Mouse (Mus musculus): ENCODE results near the gene Lysmd1. TPM values are rescaled to one million over a fixed set of nuclear protein-coding genes. Genes with fewer than 3 reads are reported as not detected.

Lysmd1 gene
- polyA plus RNA-seq, 1 experiment from 2014 or later = 10.9 TPM

- Histone ChIP-seq H3K36me3 (ENCODE audit: control insufficient read depth, insufficient read depth, low read length) (peaks cover 42% of the 10 kb centered on the region), H3K4me2 (replicated peaks; ENCODE audit: low read depth, low read length) (no peak overlapping the region), H3K4me1 (ENCODE audit: control insufficient read depth, insufficient read depth, low read length) (no peaks in the 10 kb centered on the region), H3K27ac (ENCODE audit: low read length) (no peak overlapping the region), H3K4me3 (ENCODE audit: low read depth, low read length) (no peak overlapping the region), H3K27me3 (ENCODE audit: control insufficient read depth, insufficient read depth, low read length) (no peaks in the 10 kb centered on the region), H3K9me3 (ENCODE audit: control insufficient read depth, low read depth, low read length) (no peaks in the 10 kb centered on the region), H3K9ac (replicated peaks; ENCODE audit: low read depth, low read length) (no peak overlapping the region)
- no peak for ATAC-seq (ENCODE audit: insufficient number of reproducible peaks, insufficient read depth, low FRiP score, low read depth)
- WGBS = 89% methylated on average over 9 of the region's 9 CpGs
These were observed 51.1 kb downstream of the Lysmd1 start for GRCm38 (mm10) chr3:95184796-95185577.

- peaks cover 47% of the 10 kb centered on the region for H3K36me3 ChIP-seq (ENCODE audit: control insufficient read depth, insufficient read depth, low read length)
- no peak overlapping the region for H3K9ac ChIP-seq (replicated peaks; ENCODE audit: low read depth, low read length)
- ATAC-seq (ENCODE audit: insufficient number of reproducible peaks, insufficient read depth, low FRiP score, low read depth) = no peak
- H3K27ac ChIP-seq (ENCODE audit: low read length) = no peak overlapping the region
- no peaks in the 10 kb centered on the region for H3K9me3 ChIP-seq (ENCODE audit: control insufficient read depth, low read depth, low read length)
- H3K4me1 ChIP-seq (ENCODE audit: control insufficient read depth, insufficient read depth, low read length) = no peaks in the 10 kb centered on the region
- no peak overlapping the region for H3K4me2 ChIP-seq (replicated peaks; ENCODE audit: low read depth, low read length)
- WGBS = 84% methylated on average over 2 of the region's 2 CpGs
- H3K4me3 ChIP-seq (ENCODE audit: low read depth, low read length) = no peak overlapping the region
- no peaks in the 10 kb centered on the region for H3K27me3 ChIP-seq (ENCODE audit: control insufficient read depth, insufficient read depth, low read length)
These were observed 52.2 kb downstream of the Lysmd1 start for GRCm38 (mm10) chr3:95186100-95186499.

- Histone ChIP-seq H3K4me1 (ENCODE audit: control insufficient read depth, insufficient read depth, low read length) (no peaks in the 10 kb centered on the region), H3K9ac (replicated peaks; ENCODE audit: low read depth, low read length) (no peak overlapping the region), H3K9me3 (ENCODE audit: control insufficient read depth, low read depth, low read length) (no peaks in the 10 kb centered on the region), H3K36me3 (ENCODE audit: control insufficient read depth, insufficient read depth, low read length) (peaks cover 49% of the 10 kb centered on the region), H3K27me3 (ENCODE audit: control insufficient read depth, insufficient read depth, low read length) (no peaks in the 10 kb centered on the region), H3K4me3 (ENCODE audit: low read depth, low read length) (no peak overlapping the region), H3K4me2 (replicated peaks; ENCODE audit: low read depth, low read length) (no peak overlapping the region), H3K27ac (ENCODE audit: low read length) (no peak overlapping the region)
- WGBS = 87% methylated on average over 6 of the region's 6 CpGs
- ATAC-seq (ENCODE audit: insufficient number of reproducible peaks, insufficient read depth, low FRiP score, low read depth) = no peak
These were observed 53.0 kb downstream of the Lysmd1 start for GRCm38 (mm10) chr3:95186888-95187287.

Small RNA genes within 50 kb of the gene (microRNA-seq; reads per million reads assigned to microRNA genes)
- gene Mir8099-1 = not detected

Other genes with a start within 250 kb of the Lysmd1 start
- 334 and 336 TPM in 2 replicates for gene Psmb4, start 247.1 kb upstream of the Lysmd1 start, polyA plus RNA-seq (2014; fragmentation: Nextera tagmentation; extraction: Ambion mirVana)
- gene Selenbp1, start 201.0 kb upstream of the Lysmd1 start, polyA plus RNA-seq (2014; fragmentation: Nextera tagmentation; extraction: Ambion mirVana) = 86.2 and 89.6 TPM in 2 replicates
- gene Rfx5, start 180.0 kb upstream of the Lysmd1 start, polyA plus RNA-seq (2014; fragmentation: Nextera tagmentation; extraction: Ambion mirVana) = 12.8 and 14.5 TPM in 2 replicates
- gene Pi4kb, start 159.4 kb upstream of the Lysmd1 start, polyA plus RNA-seq (2014; fragmentation: Nextera tagmentation; extraction: Ambion mirVana) = 24.7 and 32.8 TPM in 2 replicates
- 30.3 and 34.9 TPM in 2 replicates for gene Zfp687, start 118.6 kb upstream of the Lysmd1 start, polyA plus RNA-seq (2014; fragmentation: Nextera tagmentation; extraction: Ambion mirVana)
- 229 and 231 TPM in 2 replicates for gene Psmd4, start 91.5 kb upstream of the Lysmd1 start, polyA plus RNA-seq (2014; fragmentation: Nextera tagmentation; extraction: Ambion mirVana)
- 14.6 and 14.9 TPM in 2 replicates for gene Pip5k1a, start 27.2 kb upstream of the Lysmd1 start, polyA plus RNA-seq (2014; fragmentation: Nextera tagmentation; extraction: Ambion mirVana)
- gene Vps72, start 23.1 kb upstream of the Lysmd1 start, polyA plus RNA-seq (2014; fragmentation: Nextera tagmentation; extraction: Ambion mirVana) = 139 and 156 TPM in 2 replicates
- gene Tmod4, start 9.6 kb upstream of the Lysmd1 start, polyA plus RNA-seq (2014; fragmentation: Nextera tagmentation; extraction: Ambion mirVana) = 0.83 and 1.8 TPM in 2 replicates
- 67.7 and 73.7 TPM in 2 replicates for gene Scnm1, start 77 bp upstream of the Lysmd1 start, polyA plus RNA-seq (2014; fragmentation: Nextera tagmentation; extraction: Ambion mirVana)
- gene Tnfaip8l2, start 8.3 kb downstream of the Lysmd1 start, polyA plus RNA-seq (2014; fragmentation: Nextera tagmentation; extraction: Ambion mirVana) = 4.2 and 4.7 TPM in 2 replicates
- gene Sema6c, start 26.4 kb downstream of the Lysmd1 start, polyA plus RNA-seq (2014; fragmentation: Nextera tagmentation; extraction: Ambion mirVana) = 5.8 and 6.7 TPM in 2 replicates
- gene Gabpb2, start 83.8 kb downstream of the Lysmd1 start, polyA plus RNA-seq (2014; fragmentation: Nextera tagmentation; extraction: Ambion mirVana) = 15.1 and 18.4 TPM in 2 replicates
- gene Cdc42se1, start 94.6 kb downstream of the Lysmd1 start, polyA plus RNA-seq (2014; fragmentation: Nextera tagmentation; extraction: Ambion mirVana) = 125 and 126 TPM in 2 replicates
- 38.9 and 42.4 TPM in 2 replicates for gene Mllt11, start 98.1 kb downstream of the Lysmd1 start, polyA plus RNA-seq (2014; fragmentation: Nextera tagmentation; extraction: Ambion mirVana)
- gene Gm128, start 107.5 kb downstream of the Lysmd1 start, polyA plus RNA-seq (2014; fragmentation: Nextera tagmentation; extraction: Ambion mirVana) = 0.71 and 1.3 TPM in 2 replicates
- gene Bnipl, start 117.1 kb downstream of the Lysmd1 start, polyA plus RNA-seq (2014; fragmentation: Nextera tagmentation; extraction: Ambion mirVana) = 8.2 and 8.4 TPM in 2 replicates
- gene Mindy1, start 147.3 kb downstream of the Lysmd1 start, polyA plus RNA-seq (2014; fragmentation: Nextera tagmentation; extraction: Ambion mirVana) = 47.1 and 51.1 TPM in 2 replicates
- 20.1 and 23.1 TPM in 2 replicates for gene Prune1, start 148.0 kb downstream of the Lysmd1 start, polyA plus RNA-seq (2014; fragmentation: Nextera tagmentation; extraction: Ambion mirVana)
- 1.7 and 2.1 TPM in 2 replicates for gene Anxa9, start 173.1 kb downstream of the Lysmd1 start, polyA plus RNA-seq (2014; fragmentation: Nextera tagmentation; extraction: Ambion mirVana)
- gene Cers2, start 180.7 kb downstream of the Lysmd1 start, polyA plus RNA-seq (2014; fragmentation: Nextera tagmentation; extraction: Ambion mirVana) = 136 and 146 TPM in 2 replicates
- 50.8 and 51.8 TPM in 2 replicates for gene Setdb1, start 223.1 kb downstream of the Lysmd1 start, polyA plus RNA-seq (2014; fragmentation: Nextera tagmentation; extraction: Ambion mirVana)

Measured in stomach, embryonic 14.5 days (tissue).